Mouse (Mus musculus): ENCODE measurements around the gene Stk11. TPM values are rescaled to one million over a fixed set of nuclear protein-coding genes. Genes with fewer than 3 reads are reported as not detected.

Stk11 gene
- total RNA-seq, 1 experiment: 124 TPM

GRCm38 (mm10) chr10:80155277-80155676 is 39.7 kb downstream of the Stk11 start:
- Histone ChIP-seq H3K4me1 (ENCODE audit: control insufficient read depth in 2 of 2, insufficient read depth in 2 of 2, low read length in 2 of 2, poor library complexity in 1 of 2) (peaks cover 0 to 36% of the 10 kb centered on the region in 2 experiments; a peak in 3 of 4 replicates), H3K36me3 (ENCODE audit: control insufficient read depth, insufficient read depth, low read length, poor library complexity, severe bottlenecking) (peaks cover 58% of the 10 kb centered on the region), H3K4me3 (ENCODE audit: insufficient read depth in 1 of 2, low read depth in 1 of 2, low read length in 2 of 2, poor library complexity in 1 of 2, severe bottlenecking in 1 of 2) (no peak overlapping the region), H3K9ac (ENCODE audit: insufficient read depth, low read depth, low read length, poor library complexity, severe bottlenecking) (no peak overlapping the region), H3K27ac (ENCODE audit: insufficient read depth, low read depth, low read length, poor library complexity, severe bottlenecking) (no peak overlapping the region), H3K9me3 (ENCODE audit: control insufficient read depth, insufficient read depth, low read depth, low read length) (no peaks in the 10 kb centered on the region)
- in situ Hi-C loops (cut with MboI; ENCODE audit: low sequenced_read_pairs in 2 of 2, unreplicated experiment in 2 of 2): no loop called here
- no peak for DNase-seq (ENCODE audit: low read depth, low spot score)
- TF ChIP-seq HCFC1 (IDR thresholded peaks at IDR 0.05; ENCODE audit: borderline replicate concordance, insufficient read depth, low read length) (no peak), ZNF384 (IDR thresholded peaks at IDR 0.05; ENCODE audit: low read depth, low read length) (no peak), ZC3H11A (IDR thresholded peaks at IDR 0.05; ENCODE audit: borderline replicate concordance, low read depth, low read length) (no peak), MAFK (IDR thresholded peaks at IDR 0.05; ENCODE audit: insufficient read depth, low read depth, low read length) (no peak), CHD2 (IDR thresholded peaks at IDR 0.05; ENCODE audit: low read depth, low read length) (no peak)

GRCm38 (mm10) chr10:80156002-80156751 is 40.6 kb downstream of the Stk11 start:
- DNase-seq (ENCODE audit: low read depth, low spot score): no peak
- Histone ChIP-seq H3K4me1 (ENCODE audit: control insufficient read depth in 2 of 2, insufficient read depth in 2 of 2, low read length in 2 of 2, poor library complexity in 1 of 2) (peaks cover 0 to 36% of the 10 kb centered on the region in 2 experiments; a peak in 3 of 4 replicates), H3K9ac (ENCODE audit: insufficient read depth, low read depth, low read length, poor library complexity, severe bottlenecking) (no peak overlapping the region), H3K36me3 (ENCODE audit: control insufficient read depth, insufficient read depth, low read length, poor library complexity, severe bottlenecking) (peaks cover 53% of the 10 kb centered on the region), H3K4me3 (ENCODE audit: insufficient read depth in 1 of 2, low read depth in 1 of 2, low read length in 2 of 2, poor library complexity in 1 of 2, severe bottlenecking in 1 of 2) (no peak overlapping the region), H3K9me3 (ENCODE audit: control insufficient read depth, insufficient read depth, low read depth, low read length) (no peaks in the 10 kb centered on the region), H3K27ac (ENCODE audit: insufficient read depth, low read depth, low read length, poor library complexity, severe bottlenecking) (no peak overlapping the region)
- in situ Hi-C loops (cut with MboI; ENCODE audit: low sequenced_read_pairs in 2 of 2, unreplicated experiment in 2 of 2): no loop called here
- TF ChIP-seq MAFK (IDR thresholded peaks at IDR 0.05; ENCODE audit: insufficient read depth, low read depth, low read length) (no peak), CHD2 (IDR thresholded peaks at IDR 0.05; ENCODE audit: low read depth, low read length) (no peak), HCFC1 (IDR thresholded peaks at IDR 0.05; ENCODE audit: borderline replicate concordance, insufficient read depth, low read length) (no peak), ZC3H11A (IDR thresholded peaks at IDR 0.05; ENCODE audit: borderline replicate concordance, low read depth, low read length) (no peak), ZNF384 (IDR thresholded peaks at IDR 0.05; ENCODE audit: low read depth, low read length) (no peak)

- TF ChIP-seq CHD2 (IDR thresholded peaks at IDR 0.05; ENCODE audit: low read depth, low read length): no peak
- no peak for TF ChIP-seq MAFK (IDR thresholded peaks at IDR 0.05; ENCODE audit: insufficient read depth, low read depth, low read length)
- TF ChIP-seq ZC3H11A (IDR thresholded peaks at IDR 0.05; ENCODE audit: borderline replicate concordance, low read depth, low read length): no peak
- no peak for TF ChIP-seq ZNF384 (IDR thresholded peaks at IDR 0.05; ENCODE audit: low read depth, low read length)
- TF ChIP-seq HCFC1 (IDR thresholded peaks at IDR 0.05; ENCODE audit: borderline replicate concordance, insufficient read depth, low read length): no peak
- no peak overlapping the region for H3K27ac ChIP-seq (ENCODE audit: insufficient read depth, low read depth, low read length, poor library complexity, severe bottlenecking)
- DNase-seq (ENCODE audit: low read depth, low spot score): no peak
- H3K9ac ChIP-seq (ENCODE audit: insufficient read depth, low read depth, low read length, poor library complexity, severe bottlenecking): no peak overlapping the region
- peaks cover 48% of the 10 kb centered on the region for H3K36me3 ChIP-seq (ENCODE audit: control insufficient read depth, insufficient read depth, low read length, poor library complexity, severe bottlenecking)
- no peaks in the 10 kb centered on the region for H3K9me3 ChIP-seq (ENCODE audit: control insufficient read depth, insufficient read depth, low read depth, low read length)
- in situ Hi-C loops (cut with MboI; ENCODE audit: low sequenced_read_pairs in 2 of 2, unreplicated experiment in 2 of 2): no loop called here
- no peak overlapping the region for H3K4me3 ChIP-seq (ENCODE audit: insufficient read depth in 1 of 2, low read depth in 1 of 2, low read length in 2 of 2, poor library complexity in 1 of 2, severe bottlenecking in 1 of 2)
- H3K4me1 ChIP-seq (ENCODE audit: control insufficient read depth in 2 of 2, insufficient read depth in 2 of 2, low read length in 2 of 2, poor library complexity in 1 of 2): peaks cover under 1 to 40% of the 10 kb centered on the region in 2 experiments; a peak in 3 of 4 replicates
Measured at GRCm38 (mm10) chr10:80156752-80157053, 41.1 kb downstream of the Stk11 start.

GRCm38 (mm10) chr10:80157141-80157929 is 41.7 kb downstream of the Stk11 start:
- no peak for TF ChIP-seq ZC3H11A (IDR thresholded peaks at IDR 0.05; ENCODE audit: borderline replicate concordance, low read depth, low read length)
- no peak for TF ChIP-seq HCFC1 (IDR thresholded peaks at IDR 0.05; ENCODE audit: borderline replicate concordance, insufficient read depth, low read length)
- TF ChIP-seq MAFK (IDR thresholded peaks at IDR 0.05; ENCODE audit: insufficient read depth, low read depth, low read length): no peak
- TF ChIP-seq CHD2 (IDR thresholded peaks at IDR 0.05; ENCODE audit: low read depth, low read length): no peak
- TF ChIP-seq ZNF384 (IDR thresholded peaks at IDR 0.05; ENCODE audit: low read depth, low read length): no peak
- H3K4me1 ChIP-seq (ENCODE audit: control insufficient read depth in 2 of 2, insufficient read depth in 2 of 2, low read length in 2 of 2, poor library complexity in 1 of 2): peaks cover 4 to 37% of the 10 kb centered on the region in 2 experiments
- peaks cover 41% of the 10 kb centered on the region for H3K36me3 ChIP-seq (ENCODE audit: control insufficient read depth, insufficient read depth, low read length, poor library complexity, severe bottlenecking)
- no peak overlapping the region for H3K9ac ChIP-seq (ENCODE audit: insufficient read depth, low read depth, low read length, poor library complexity, severe bottlenecking)
- DNase-seq (ENCODE audit: low read depth, low spot score): no peak
- no peak overlapping the region; the same call in 1 of the 2 replicates for H3K27ac ChIP-seq (ENCODE audit: insufficient read depth, low read depth, low read length, poor library complexity, severe bottlenecking)
- H3K9me3 ChIP-seq (ENCODE audit: control insufficient read depth, insufficient read depth, low read depth, low read length): no peaks in the 10 kb centered on the region
- in situ Hi-C loops (cut with MboI; ENCODE audit: low sequenced_read_pairs in 2 of 2, unreplicated experiment in 2 of 2): no loop called here
- H3K4me3 ChIP-seq (ENCODE audit: insufficient read depth in 1 of 2, low read depth in 1 of 2, low read length in 2 of 2, poor library complexity in 1 of 2, severe bottlenecking in 1 of 2): no peak overlapping the region
